Mouse (Mus musculus): ENCODE results near the gene Car9. TPM values are rescaled to one million over a fixed set of nuclear protein-coding genes. Genes with fewer than 3 reads are reported as not detected.

Car9 gene
- polyA plus RNA-seq, 1 experiment from 2014 or later = 0.17 TPM

GRCm38 (mm10) chr4:43558028-43558630, 51.4 kb downstream of the Car9 start:
- Histone ChIP-seq H3K4me3 (replicated peaks) (no peak overlapping the region), H3K9ac (replicated peaks) (no peak overlapping the region), H3K27ac (replicated peaks) (no peak overlapping the region), H3K4me2 (peak overlapping the region; percentile 32), H3K27me3 (replicated peaks) (no peaks in the 10 kb centered on the region), H3K36me3 (peaks cover 38% of the 10 kb centered on the region), H3K9me3 (replicated peaks) (no peaks in the 10 kb centered on the region), H3K4me1 (peaks cover 41% of the 10 kb centered on the region)
- no peak for ATAC-seq (ENCODE audit: low FRiP score)
- WGBS = 46% methylated on average over 5 of the region's 5 CpGs

GRCm38 (mm10) chr4:43558631-43559356, 52.0 kb downstream of the Car9 start:
- peak overlapping the region; percentile 32 for H3K4me2 ChIP-seq
- ATAC-seq (ENCODE audit: low FRiP score) = no peak
- H3K4me1 ChIP-seq = peaks cover 47% of the 10 kb centered on the region
- no peaks in the 10 kb centered on the region for H3K9me3 ChIP-seq (replicated peaks)
- H3K27ac ChIP-seq (replicated peaks) = peak overlapping the region; percentile 38; the same call in 1 of the 2 replicates
- no peak overlapping the region; the same call in 1 of the 2 replicates for H3K4me3 ChIP-seq (replicated peaks)
- peak overlapping the region; percentile 38 for H3K9ac ChIP-seq (replicated peaks)
- H3K27me3 ChIP-seq (replicated peaks) = no peaks in the 10 kb centered on the region
- 27% methylated on average over 13 of the region's 13 CpGs for WGBS
- H3K36me3 ChIP-seq = peaks cover 32% of the 10 kb centered on the region

GRCm38 (mm10) chr4:43559519-43560242, 52.9 kb downstream of the Car9 start:
- ATAC-seq (ENCODE audit: low FRiP score) = no peak
- no peaks in the 10 kb centered on the region for H3K27me3 ChIP-seq (replicated peaks)
- H3K4me3 ChIP-seq (replicated peaks) = peak overlapping the region; percentile 89; the same call in 1 of the 2 replicates
- peaks cover 28% of the 10 kb centered on the region for H3K36me3 ChIP-seq
- H3K9me3 ChIP-seq (replicated peaks) = no peaks in the 10 kb centered on the region
- no peak overlapping the region for H3K27ac ChIP-seq (replicated peaks)
- peaks cover 52% of the 10 kb centered on the region for H3K4me1 ChIP-seq
- H3K4me2 ChIP-seq = peak overlapping the region; percentile 90
- H3K9ac ChIP-seq (replicated peaks) = peak overlapping the region; percentile 26; the same call in 1 of the 2 replicates
- WGBS = 78% methylated on average over 13 of the region's 13 CpGs

- Histone ChIP-seq H3K36me3 (peaks cover 28% of the 10 kb centered on the region), H3K9ac (replicated peaks) (peak overlapping the region; percentile 26; the same call in 1 of the 2 replicates), H3K27me3 (replicated peaks) (no peaks in the 10 kb centered on the region), H3K4me3 (replicated peaks) (peak overlapping the region; percentile 89), H3K9me3 (replicated peaks) (no peaks in the 10 kb centered on the region), H3K27ac (replicated peaks) (no peak overlapping the region), H3K4me2 (peak overlapping the region; percentile 90), H3K4me1 (peaks cover 52% of the 10 kb centered on the region)
- 44% methylated on average over 6 of the region's 6 CpGs for WGBS
- ATAC-seq (ENCODE audit: low FRiP score) = no peak
Measured at GRCm38 (mm10) chr4:43560243-43560611, 53.5 kb downstream of the Car9 start.

- no peak for ATAC-seq (ENCODE audit: low FRiP score)
- H3K9me3 ChIP-seq (replicated peaks) = no peaks in the 10 kb centered on the region
- peaks cover 52% of the 10 kb centered on the region for H3K4me1 ChIP-seq
- WGBS = 37% methylated on average over 2 of the region's 2 CpGs
- no peak overlapping the region for H3K27ac ChIP-seq (replicated peaks)
- peak overlapping the region; percentile 93 for H3K9ac ChIP-seq (replicated peaks)
- H3K36me3 ChIP-seq = peaks cover 28% of the 10 kb centered on the region
- no peaks in the 10 kb centered on the region for H3K27me3 ChIP-seq (replicated peaks)
- peak overlapping the region; percentile 90 for H3K4me2 ChIP-seq
- H3K4me3 ChIP-seq (replicated peaks) = peak overlapping the region; percentile 89
Measured at GRCm38 (mm10) chr4:43560976-43561375, 54.2 kb downstream of the Car9 start.

GRCm38 (mm10) chr4:43561436-43561996, 54.8 kb downstream of the Car9 start:
- no peaks in the 10 kb centered on the region for H3K27me3 ChIP-seq (replicated peaks)
- no peaks in the 10 kb centered on the region for H3K9me3 ChIP-seq (replicated peaks)
- H3K4me1 ChIP-seq = peaks cover 52% of the 10 kb centered on the region
- peak overlapping the region; percentile 89 for H3K4me3 ChIP-seq (replicated peaks)
- H3K9ac ChIP-seq (replicated peaks) = peak overlapping the region; percentile 93
- H3K36me3 ChIP-seq = peaks cover 28% of the 10 kb centered on the region
- ATAC-seq (ENCODE audit: low FRiP score) = peak; percentile 48; the same call in 1 of the 2 replicates
- peak overlapping the region; percentile 99 for H3K27ac ChIP-seq (replicated peaks)
- H3K4me2 ChIP-seq = peak overlapping the region; percentile 90
- 3% methylated on average over 16 of the region's 16 CpGs for WGBS

- Histone ChIP-seq H3K9ac (replicated peaks) (peak within 1 kb of the TSS; percentile 93), H3K36me3 (peaks cover 33% of the 10 kb centered on the region), H3K27me3 (replicated peaks) (no peaks in the 10 kb centered on the region), H3K4me1 (peaks cover 52% of the 10 kb centered on the region), H3K4me2 (peak within 1 kb of the TSS; percentile 90), H3K9me3 (replicated peaks) (no peaks in the 10 kb centered on the region), H3K27ac (replicated peaks) (peak within 1 kb of the TSS; percentile 99), H3K4me3 (replicated peaks) (peak within 1 kb of the TSS; percentile 89)
- ATAC-seq (ENCODE audit: low FRiP score) = peak; percentile 96
- under 1% methylated on average over 61 of the region's 62 CpGs for WGBS
Measured at GRCm38 (mm10) chr4:43561997-43562768, 55.4 kb downstream of the Car9 start, which contains the start of the genes Creb3 and Tln1. Gene Creb3, plus strand, starts transcription at chr4:43562332. Gene Tln1, minus strand, starts transcription at chr4:43562691.

- peak overlapping the region; percentile 89 for H3K4me3 ChIP-seq (replicated peaks)
- H3K27me3 ChIP-seq (replicated peaks) = no peaks in the 10 kb centered on the region
- H3K9me3 ChIP-seq (replicated peaks) = no peaks in the 10 kb centered on the region
- peak; percentile 28 for ATAC-seq (ENCODE audit: low FRiP score)
- H3K4me2 ChIP-seq = peak overlapping the region; percentile 90
- peaks cover 41% of the 10 kb centered on the region for H3K36me3 ChIP-seq
- WGBS = 7% methylated on average over 22 of the region's 22 CpGs
- H3K9ac ChIP-seq (replicated peaks) = peak overlapping the region; percentile 93
- H3K27ac ChIP-seq (replicated peaks) = peak overlapping the region; percentile 99
- H3K4me1 ChIP-seq = peaks cover 51% of the 10 kb centered on the region
Measured at GRCm38 (mm10) chr4:43562769-43563600, 56.2 kb downstream of the Car9 start.
